Mouse (Mus musculus): Measurements from ENCODE around the gene Cdc42bpa. TPM values are rescaled to one million over a fixed set of nuclear protein-coding genes. Genes with fewer than 3 reads are reported as not detected.
"Not testable (repeated sequence)": the region's sequence is repeated elsewhere in the genome, so short reads cannot be mapped to it uniquely, and the experiment has no call there.

The Cdc42bpa gene
- polyA plus RNA-seq, 1 experiment from 2014 or later = 31.4 TPM

- WGBS = 95% methylated on average over 2 of the region's 2 CpGs
- Histone ChIP-seq H3K4me2 (ENCODE audit: low read length) (no peak overlapping the region), H3K4me1 (replicated peaks; ENCODE audit: control insufficient read depth, insufficient read depth, low read length) (no peaks in the 10 kb centered on the region), H3K9ac (replicated peaks; ENCODE audit: low read depth, low read length) (no peak overlapping the region), H3K27me3 (replicated peaks; ENCODE audit: control insufficient read depth, insufficient read depth, low read length) (no peaks in the 10 kb centered on the region), H3K27ac (ENCODE audit: low read length) (no peak overlapping the region), H3K9me3 (ENCODE audit: control insufficient read depth, low read length) (no peaks in the 10 kb centered on the region), H3K36me3 (ENCODE audit: control insufficient read depth, insufficient read depth) (no peaks in the 10 kb centered on the region), H3K4me3 (replicated peaks; ENCODE audit: low read length) (no peak overlapping the region)
- no peak for ATAC-seq
Measured at GRCm38 (mm10) chr1:180018218-180018617, 57.9 kb downstream of the Cdc42bpa start.

- no peaks in the 10 kb centered on the region for H3K9me3 ChIP-seq (ENCODE audit: control insufficient read depth, low read length)
- WGBS = 66% methylated on average over 11 of the region's 11 CpGs
- ATAC-seq = no peak
- no peak overlapping the region for H3K9ac ChIP-seq (replicated peaks; ENCODE audit: low read depth, low read length)
- no peaks in the 10 kb centered on the region for H3K36me3 ChIP-seq (ENCODE audit: control insufficient read depth, insufficient read depth)
- no peak overlapping the region for H3K4me3 ChIP-seq (replicated peaks; ENCODE audit: low read length)
- H3K4me2 ChIP-seq (ENCODE audit: low read length) = no peak overlapping the region
- no peaks in the 10 kb centered on the region for H3K4me1 ChIP-seq (replicated peaks; ENCODE audit: control insufficient read depth, insufficient read depth, low read length)
- H3K27me3 ChIP-seq (replicated peaks; ENCODE audit: control insufficient read depth, insufficient read depth, low read length) = no peaks in the 10 kb centered on the region
- H3K27ac ChIP-seq (ENCODE audit: low read length) = no peak overlapping the region
Measured at GRCm38 (mm10) chr1:180021463-180022296, 61.4 kb downstream of the Cdc42bpa start.

GRCm38 (mm10) chr1:180023512-180023911, 63.2 kb downstream of the Cdc42bpa start:
- ATAC-seq = no peak
- WGBS = 68% methylated on average over 5 of the region's 5 CpGs
- Histone ChIP-seq H3K27ac (ENCODE audit: low read length) (no peak overlapping the region), H3K4me2 (ENCODE audit: low read length) (no peak overlapping the region), H3K4me3 (replicated peaks; ENCODE audit: low read length) (no peak overlapping the region), H3K4me1 (replicated peaks; ENCODE audit: control insufficient read depth, insufficient read depth, low read length) (no peaks in the 10 kb centered on the region), H3K27me3 (replicated peaks; ENCODE audit: control insufficient read depth, insufficient read depth, low read length) (no peaks in the 10 kb centered on the region), H3K9ac (replicated peaks; ENCODE audit: low read depth, low read length) (no peak overlapping the region), H3K36me3 (ENCODE audit: control insufficient read depth, insufficient read depth) (no peaks in the 10 kb centered on the region), H3K9me3 (ENCODE audit: control insufficient read depth, low read length) (no peaks in the 10 kb centered on the region)

DNA sequence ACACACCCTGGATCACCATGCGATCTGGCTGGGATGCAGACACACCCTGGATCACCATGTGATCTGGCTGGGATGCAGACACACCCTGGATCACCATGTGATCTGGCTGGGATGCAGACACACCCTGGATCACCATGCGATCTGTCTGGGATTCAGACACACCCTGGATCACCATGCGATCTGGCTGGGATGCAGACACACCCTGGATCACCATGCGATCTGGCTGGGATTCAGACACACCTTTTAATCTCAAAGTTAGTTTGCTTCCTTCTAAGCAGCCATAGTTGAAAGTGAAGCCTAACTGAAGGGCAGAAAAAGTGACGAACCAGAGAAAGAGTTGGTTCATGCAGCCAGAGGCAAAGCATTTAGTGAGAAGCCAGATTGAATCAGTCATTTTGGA, 69.6 kb downstream of the Cdc42bpa start:
- not testable (repeated sequence) for H3K27ac ChIP-seq (ENCODE audit: low read length); H3K4me1 ChIP-seq (replicated peaks; ENCODE audit: control insufficient read depth, insufficient read depth, low read length); H3K9ac ChIP-seq (replicated peaks; ENCODE audit: low read depth, low read length); H3K4me3 ChIP-seq (replicated peaks; ENCODE audit: low read length); H3K36me3 ChIP-seq (ENCODE audit: control insufficient read depth, insufficient read depth); H3K27me3 ChIP-seq (replicated peaks; ENCODE audit: control insufficient read depth, insufficient read depth, low read length); ATAC-seq; H3K4me2 ChIP-seq (ENCODE audit: low read length); H3K9me3 ChIP-seq (ENCODE audit: control insufficient read depth, low read length)
- 91% methylated on average over 5 of the region's 5 CpGs for WGBS

- no peak overlapping the region for H3K9ac ChIP-seq (replicated peaks; ENCODE audit: low read depth, low read length)
- no peaks in the 10 kb centered on the region for H3K4me1 ChIP-seq (replicated peaks; ENCODE audit: control insufficient read depth, insufficient read depth, low read length)
- no peak overlapping the region for H3K4me2 ChIP-seq (ENCODE audit: low read length)
- no peak overlapping the region for H3K4me3 ChIP-seq (replicated peaks; ENCODE audit: low read length)
- no peaks in the 10 kb centered on the region; the same call in 1 of the 2 replicates for H3K36me3 ChIP-seq (ENCODE audit: control insufficient read depth, insufficient read depth)
- H3K27ac ChIP-seq (ENCODE audit: low read length) = no peak overlapping the region
- H3K27me3 ChIP-seq (replicated peaks; ENCODE audit: control insufficient read depth, insufficient read depth, low read length) = no peaks in the 10 kb centered on the region
- 82% methylated on average over 8 of the region's 8 CpGs for WGBS
- no peak for ATAC-seq
- H3K9me3 ChIP-seq (ENCODE audit: control insufficient read depth, low read length) = no peaks in the 10 kb centered on the region
Measured at GRCm38 (mm10) chr1:180030631-180031365, 70.5 kb downstream of the Cdc42bpa start.

DNA sequence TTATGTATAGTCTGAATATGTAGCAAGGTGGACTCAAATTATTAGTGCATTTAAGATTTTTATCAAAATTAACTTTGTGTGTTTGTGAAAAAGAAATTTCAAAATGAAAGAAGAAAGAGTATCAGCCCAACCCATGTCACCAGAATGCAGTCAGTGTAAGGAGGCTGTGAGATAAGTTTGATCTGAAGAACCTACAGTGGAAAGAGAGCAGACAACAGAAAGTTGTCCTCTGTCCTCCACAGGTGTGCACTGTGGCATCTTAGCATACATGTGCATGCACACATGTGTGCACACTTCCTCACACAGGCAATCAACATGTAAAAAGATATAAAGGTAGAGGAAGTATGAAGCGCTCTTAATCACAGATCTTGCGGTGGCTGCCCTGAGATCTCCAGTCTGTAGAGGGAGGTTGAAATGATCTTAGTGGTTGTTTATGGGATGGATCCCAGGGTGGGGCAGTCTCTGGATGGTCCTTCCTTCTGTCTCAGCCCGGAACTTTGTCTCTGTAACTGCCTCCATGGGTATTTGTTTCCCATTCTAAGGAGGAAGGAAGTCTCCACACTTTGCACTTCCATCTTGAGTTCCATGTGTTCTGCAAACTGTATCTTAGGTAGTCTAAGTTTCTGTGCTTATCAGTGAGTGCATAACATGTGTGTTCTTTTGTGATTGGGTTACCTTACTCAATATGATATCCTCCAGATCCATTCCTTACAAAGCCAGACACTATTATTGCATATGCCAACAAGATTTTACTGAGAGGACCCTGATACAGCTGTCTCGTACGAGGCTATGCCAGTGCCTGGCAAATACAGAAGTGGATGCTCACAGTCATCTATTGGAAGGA, 71.7 kb downstream of the Cdc42bpa start:
- H3K9ac ChIP-seq (replicated peaks; ENCODE audit: low read depth, low read length) = no peak overlapping the region
- H3K4me2 ChIP-seq (ENCODE audit: low read length) = no peak overlapping the region
- 94% methylated on average over 5 of the region's 5 CpGs for WGBS
- no peaks in the 10 kb centered on the region for H3K9me3 ChIP-seq (ENCODE audit: control insufficient read depth, low read length)
- no peak overlapping the region for H3K4me3 ChIP-seq (replicated peaks; ENCODE audit: low read length)
- no peaks in the 10 kb centered on the region for H3K27me3 ChIP-seq (replicated peaks; ENCODE audit: control insufficient read depth, insufficient read depth, low read length)
- H3K36me3 ChIP-seq (ENCODE audit: control insufficient read depth, insufficient read depth) = no peaks in the 10 kb centered on the region; the same call in 1 of the 2 replicates
- H3K4me1 ChIP-seq (replicated peaks; ENCODE audit: control insufficient read depth, insufficient read depth, low read length) = no peaks in the 10 kb centered on the region
- no peak for ATAC-seq
- H3K27ac ChIP-seq (ENCODE audit: low read length) = no peak overlapping the region

GRCm38 (mm10) chr1:180037461-180037860, 77.2 kb downstream of the Cdc42bpa start:
- no peak for ATAC-seq
- Histone ChIP-seq H3K9ac (replicated peaks; ENCODE audit: low read depth, low read length) (no peak overlapping the region), H3K27ac (ENCODE audit: low read length) (no peak overlapping the region), H3K4me1 (replicated peaks; ENCODE audit: control insufficient read depth, insufficient read depth, low read length) (no peaks in the 10 kb centered on the region), H3K4me3 (replicated peaks; ENCODE audit: low read length) (no peak overlapping the region), H3K9me3 (ENCODE audit: control insufficient read depth, low read length) (no peaks in the 10 kb centered on the region), H3K4me2 (ENCODE audit: low read length) (no peak overlapping the region), H3K27me3 (replicated peaks; ENCODE audit: control insufficient read depth, insufficient read depth, low read length) (no peaks in the 10 kb centered on the region), H3K36me3 (ENCODE audit: control insufficient read depth, insufficient read depth) (no peaks in the 10 kb centered on the region)
- WGBS = 64% methylated on average over 3 of the region's 3 CpGs

GRCm38 (mm10) chr1:180044160-180044559, 83.9 kb downstream of the Cdc42bpa start:
- Histone ChIP-seq H3K4me1 (replicated peaks; ENCODE audit: control insufficient read depth, insufficient read depth, low read length) (no peaks in the 10 kb centered on the region), H3K9ac (replicated peaks; ENCODE audit: low read depth, low read length) (no peak overlapping the region), H3K27me3 (replicated peaks; ENCODE audit: control insufficient read depth, insufficient read depth, low read length) (no peaks in the 10 kb centered on the region), H3K4me2 (ENCODE audit: low read length) (no peak overlapping the region), H3K4me3 (replicated peaks; ENCODE audit: low read length) (no peak overlapping the region), H3K9me3 (ENCODE audit: control insufficient read depth, low read length) (no peaks in the 10 kb centered on the region), H3K27ac (ENCODE audit: low read length) (no peak overlapping the region), H3K36me3 (ENCODE audit: control insufficient read depth, insufficient read depth) (peaks cover 2% of the 10 kb centered on the region; the same call in 1 of the 2 replicates)
- 97% methylated on average over 2 of the region's 2 CpGs for WGBS
- no peak for ATAC-seq

GRCm38 (mm10) chr1:180045172-180045571, 84.9 kb downstream of the Cdc42bpa start:
- H3K4me2 ChIP-seq (ENCODE audit: low read length) = no peak overlapping the region
- no peaks in the 10 kb centered on the region for H3K9me3 ChIP-seq (ENCODE audit: control insufficient read depth, low read length)
- H3K9ac ChIP-seq (replicated peaks; ENCODE audit: low read depth, low read length) = no peak overlapping the region
- H3K27ac ChIP-seq (ENCODE audit: low read length) = no peak overlapping the region
- no peak overlapping the region for H3K4me3 ChIP-seq (replicated peaks; ENCODE audit: low read length)
- H3K27me3 ChIP-seq (replicated peaks; ENCODE audit: control insufficient read depth, insufficient read depth, low read length) = no peaks in the 10 kb centered on the region
- no peaks in the 10 kb centered on the region for H3K4me1 ChIP-seq (replicated peaks; ENCODE audit: control insufficient read depth, insufficient read depth, low read length)
- H3K36me3 ChIP-seq (ENCODE audit: control insufficient read depth, insufficient read depth) = peaks cover 2% of the 10 kb centered on the region; the same call in 1 of the 2 replicates
- ATAC-seq = no peak
